Mouse (Mus musculus): ENCODE data around the gene Csf1.

DNA sequence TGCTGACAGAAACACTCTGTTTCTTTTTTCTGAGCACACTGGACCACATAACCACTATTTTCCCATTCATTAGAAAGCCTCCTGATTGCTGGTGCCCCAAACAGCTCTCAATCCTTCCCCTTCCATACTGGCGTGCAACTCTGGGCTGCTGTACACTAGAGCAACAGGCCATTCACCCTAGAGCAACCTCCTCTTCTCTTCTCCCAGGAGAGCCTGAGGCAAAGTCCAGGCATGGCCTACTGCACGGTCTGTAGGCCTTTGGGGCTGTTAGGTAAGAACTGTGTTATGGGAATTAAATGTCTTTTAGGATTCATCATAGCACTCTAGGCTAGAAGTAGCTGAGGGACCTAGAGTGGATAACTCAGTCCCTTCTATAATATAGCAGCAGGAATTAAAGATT lies 5.7 kb upstream of the Csf1 start:
- no peak for TF ChIP-seq GATA1 (IDR thresholded peaks at IDR 0.05; ENCODE audit: borderline replicate concordance, low read length)
- no peak for TF ChIP-seq FLI1 (IDR thresholded peaks at IDR 0.05; ENCODE audit: low read length)
